Mouse (Mus musculus): ENCODE measurements around the gene Afm. TPM values are rescaled to one million over a fixed set of nuclear protein-coding genes. Genes with fewer than 3 reads are reported as not detected.

Afm gene
- polyA plus RNA-seq, 1 experiment from 2014 or later = not detected

GRCm38 (mm10) chr5:90564161-90564560 is 45.4 kb downstream of the Afm start:
- Histone ChIP-seq H3K4me3 (no peak overlapping the region), H3K27ac (no peak overlapping the region)
- 91% methylated on average over 4 of the region's 4 CpGs for WGBS

GRCm38 (mm10) chr5:90565205-90565604 is 46.5 kb downstream of the Afm start:
- no peak for DNase-seq (ENCODE audit: extremely low spot score, low spot score)
- Histone ChIP-seq H3K4me1 (peaks cover 4% of the 10 kb centered on the region; the same call in 1 of the 2 replicates), H3K27me3 (ENCODE audit: poor library complexity, severe bottlenecking) (no peaks in the 10 kb centered on the region), H3K9me3 (no peaks in the 10 kb centered on the region), H3K27ac (no peak overlapping the region), H3K4me3 (no peak overlapping the region), H3K36me3 (replicated peaks) (no peaks in the 10 kb centered on the region)
- 90% methylated on average over 6 of the region's 6 CpGs for WGBS

More at GRCm38 (mm10) chr5:90564161-90564560, 45.4 kb downstream of the Afm start:
- H3K36me3 ChIP-seq (replicated peaks) = no peaks in the 10 kb centered on the region
- H3K27me3 ChIP-seq (ENCODE audit: poor library complexity, severe bottlenecking) = no peaks in the 10 kb centered on the region
- DNase-seq (ENCODE audit: extremely low spot score, low spot score) = no peak
- no peaks in the 10 kb centered on the region for H3K9me3 ChIP-seq
- peaks cover 4% of the 10 kb centered on the region; the same call in 1 of the 2 replicates for H3K4me1 ChIP-seq

DNA sequence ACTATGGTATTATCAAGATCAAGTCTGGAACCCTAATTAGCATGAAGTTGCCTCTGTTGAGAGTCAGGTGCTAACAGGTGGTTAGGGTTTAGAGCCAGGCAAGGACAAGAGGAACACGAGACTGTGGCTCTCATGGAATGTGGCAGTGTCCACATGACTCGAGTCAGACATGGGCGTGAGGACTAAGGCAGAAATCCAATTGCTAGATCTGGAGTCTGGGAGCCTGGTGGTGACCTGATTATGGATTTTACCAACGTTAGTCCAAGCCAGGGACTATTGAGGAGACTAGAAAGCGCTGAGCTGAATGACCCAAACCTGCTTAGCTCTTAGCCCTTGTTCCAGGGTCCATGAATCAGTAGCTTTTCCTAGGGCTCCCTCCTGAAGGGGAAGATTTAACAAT is 49.1 kb downstream of the Afm start:
- H3K36me3 ChIP-seq (replicated peaks) = no peaks in the 10 kb centered on the region
- WGBS = 88% methylated on average over 5 of the region's 5 CpGs
- H3K4me1 ChIP-seq = peaks cover 7% of the 10 kb centered on the region; the same call in 1 of the 2 replicates
- H3K4me3 ChIP-seq = no peak overlapping the region
- H3K9me3 ChIP-seq = no peaks in the 10 kb centered on the region
- no peak overlapping the region for H3K27ac ChIP-seq
- no peaks in the 10 kb centered on the region for H3K27me3 ChIP-seq (ENCODE audit: poor library complexity, severe bottlenecking)
- DNase-seq (ENCODE audit: extremely low spot score, low spot score) = no peak

DNA sequence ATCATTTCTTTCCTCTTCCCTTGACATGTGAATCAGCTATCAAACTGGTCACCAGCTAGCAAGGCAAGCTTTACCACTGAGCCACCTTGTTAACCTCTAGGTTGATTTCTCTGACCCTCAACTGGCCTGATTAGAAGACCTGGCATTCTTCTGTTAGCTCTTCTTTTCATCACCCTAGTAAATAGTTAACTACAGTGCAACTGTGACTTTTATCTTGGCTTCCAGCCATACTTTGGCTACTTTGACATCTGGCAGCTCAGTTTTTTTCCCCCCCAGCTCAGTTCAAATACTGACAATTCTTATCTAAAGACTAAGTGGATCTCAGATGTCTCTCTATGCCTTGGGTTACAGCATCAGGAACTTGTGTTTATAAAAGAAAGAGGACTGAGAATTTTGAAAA is 49.6 kb downstream of the Afm start:
- no peak for DNase-seq (ENCODE audit: extremely low spot score, low spot score)
- Histone ChIP-seq H3K9me3 (no peaks in the 10 kb centered on the region), H3K4me1 (0 out of 2 replicates have a peak, but pooled peaks cover 3% of the 10 kb centered on the region), H3K27me3 (ENCODE audit: poor library complexity, severe bottlenecking) (no peaks in the 10 kb centered on the region), H3K36me3 (replicated peaks) (no peaks in the 10 kb centered on the region), H3K27ac (no peak overlapping the region), H3K4me3 (no peak overlapping the region)

GRCm38 (mm10) chr5:90571216-90571615 is 52.5 kb downstream of the Afm start:
- Histone ChIP-seq H3K4me1 (0 out of 2 replicates have a peak, but pooled peaks cover 3% of the 10 kb centered on the region), H3K36me3 (replicated peaks) (no peaks in the 10 kb centered on the region), H3K4me3 (no peak overlapping the region), H3K27me3 (ENCODE audit: poor library complexity, severe bottlenecking) (no peaks in the 10 kb centered on the region), H3K9me3 (no peaks in the 10 kb centered on the region), H3K27ac (no peak overlapping the region)
- 68% methylated on average over 3 of the region's 3 CpGs for WGBS
- no peak for DNase-seq (ENCODE audit: extremely low spot score, low spot score)

DNA sequence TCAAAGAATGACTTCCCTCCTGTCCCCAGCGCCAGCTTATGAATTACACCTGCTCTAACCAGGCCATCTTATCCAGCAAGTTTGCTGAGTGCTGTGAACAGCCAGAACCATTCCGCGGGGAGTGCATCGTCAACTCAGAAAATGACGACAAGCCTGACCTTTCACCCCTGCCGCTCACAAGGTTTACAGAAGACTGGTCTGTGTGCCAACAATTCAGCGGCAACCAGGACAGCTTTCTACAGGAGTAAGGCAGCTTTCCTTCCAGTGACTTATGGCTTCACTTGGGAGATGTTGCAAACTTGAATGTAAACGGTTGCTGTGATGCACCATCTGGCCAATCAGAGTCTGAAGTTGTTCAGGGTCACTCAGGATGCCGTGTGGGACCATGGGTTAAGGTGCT is 59.0 kb downstream of the Afm start:
- no peaks in the 10 kb centered on the region for H3K36me3 ChIP-seq (replicated peaks)
- no peaks in the 10 kb centered on the region for H3K9me3 ChIP-seq
- DNase-seq (ENCODE audit: extremely low spot score, low spot score) = no peak
- H3K4me1 ChIP-seq = no peaks in the 10 kb centered on the region
- WGBS = 92% methylated on average over 9 of the region's 9 CpGs
- H3K27ac ChIP-seq = no peak overlapping the region
- no peak overlapping the region for H3K4me3 ChIP-seq
- H3K27me3 ChIP-seq (ENCODE audit: poor library complexity, severe bottlenecking) = no peaks in the 10 kb centered on the region

- 92% methylated on average over 9 of the region's 9 CpGs for whole genome bisulfite sequencing
- no peaks in the 10 kb centered on the region for H3K4me1 ChIP-seq
- H3K36me3 ChIP-seq (replicated peaks) = no peaks in the 10 kb centered on the region
- DNase-seq (ENCODE audit: extremely low spot score, low spot score) = no peak
- H3K4me3 ChIP-seq = no peak overlapping the region
- H3K27ac ChIP-seq = no peak overlapping the region
- no peaks in the 10 kb centered on the region for H3K9me3 ChIP-seq
- no peaks in the 10 kb centered on the region for H3K27me3 ChIP-seq (ENCODE audit: poor library complexity, severe bottlenecking)
Observed at GRCm38 (mm10) chr5:90579556-90579955, 60.8 kb downstream of the Afm start.

DNA sequence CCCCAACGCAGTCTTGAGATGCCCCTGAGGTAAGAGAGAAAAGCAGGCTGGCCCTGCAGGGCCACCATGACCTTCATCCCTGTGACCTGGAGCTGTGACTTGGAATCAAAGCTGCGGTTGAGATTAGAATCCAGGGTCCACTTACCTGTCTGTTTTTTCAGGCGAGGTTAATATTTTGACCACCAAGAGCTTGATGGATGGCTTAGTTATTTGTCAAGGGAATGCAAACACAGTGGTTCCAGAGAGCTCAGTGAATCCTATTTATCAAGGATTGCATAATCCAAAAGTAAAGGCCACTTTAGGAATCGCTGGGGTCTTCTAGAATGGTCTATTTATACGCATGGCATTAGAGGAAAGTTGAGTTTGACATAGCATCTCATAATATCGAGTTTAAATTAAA is 63.4 kb downstream of the Afm start:
- H3K27ac ChIP-seq = no peak overlapping the region
- no peaks in the 10 kb centered on the region for H3K36me3 ChIP-seq (replicated peaks)
- no peaks in the 10 kb centered on the region for H3K4me1 ChIP-seq
- H3K9me3 ChIP-seq = no peaks in the 10 kb centered on the region
- WGBS = 90% methylated on average over 6 of the region's 6 CpGs
- no peaks in the 10 kb centered on the region for H3K27me3 ChIP-seq (ENCODE audit: poor library complexity, severe bottlenecking)
- H3K4me3 ChIP-seq = no peak overlapping the region
- no peak for DNase-seq (ENCODE audit: extremely low spot score, low spot score)

- H3K27ac ChIP-seq = no peak overlapping the region
Observed at GRCm38 (mm10) chr5:90584799-90585198, 66.1 kb downstream of the Afm start.

DNA sequence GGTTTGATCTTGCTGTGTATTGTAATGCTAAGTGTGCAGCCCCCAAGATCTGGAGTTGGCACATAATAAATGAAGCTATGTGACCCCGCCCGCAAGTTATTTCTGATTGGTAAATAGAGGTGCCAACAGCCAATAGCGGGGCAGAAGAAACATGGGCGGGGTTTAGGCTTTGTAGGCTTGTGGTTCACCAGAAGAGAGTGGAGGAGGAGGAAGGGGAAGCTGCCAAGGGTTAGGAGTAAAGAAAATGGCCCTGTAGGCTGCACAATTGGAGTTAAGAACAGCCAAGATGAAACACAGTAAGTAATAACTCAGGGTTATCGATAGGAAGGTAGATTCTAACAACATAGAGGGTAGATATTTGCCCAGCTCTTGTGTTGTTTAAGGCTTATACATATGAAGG is 67.8 kb downstream of the Afm start:
- no peak for DNase-seq (ENCODE audit: extremely low spot score, low spot score)
- Histone ChIP-seq H3K4me1 (no peaks in the 10 kb centered on the region), H3K36me3 (replicated peaks) (no peaks in the 10 kb centered on the region), H3K27ac (no peak overlapping the region), H3K27me3 (ENCODE audit: poor library complexity, severe bottlenecking) (peaks cover 4% of the 10 kb centered on the region; the same call in 1 of the 2 replicates), H3K4me3 (no peak overlapping the region), H3K9me3 (no peaks in the 10 kb centered on the region)
- WGBS = 80% methylated on average over 5 of the region's 5 CpGs

More at GRCm38 (mm10) chr5:90584799-90585198, 66.1 kb downstream of the Afm start:
- 85% methylated on average over 7 of the region's 7 CpGs for WGBS
- no peaks in the 10 kb centered on the region for H3K36me3 ChIP-seq (replicated peaks)
- no peaks in the 10 kb centered on the region for H3K9me3 ChIP-seq
- no peak overlapping the region for H3K4me3 ChIP-seq
- H3K27me3 ChIP-seq (ENCODE audit: poor library complexity, severe bottlenecking) = peaks cover 4% of the 10 kb centered on the region; the same call in 1 of the 2 replicates
- no peak for DNase-seq (ENCODE audit: extremely low spot score, low spot score)
- H3K4me1 ChIP-seq = no peaks in the 10 kb centered on the region

- Histone ChIP-seq H3K4me3 (no peak overlapping the region), H3K36me3 (replicated peaks) (no peaks in the 10 kb centered on the region), H3K27me3 (ENCODE audit: poor library complexity, severe bottlenecking) (peaks cover 4% of the 10 kb centered on the region; the same call in 1 of the 2 replicates), H3K4me1 (no peaks in the 10 kb centered on the region), H3K9me3 (no peaks in the 10 kb centered on the region), H3K27ac (no peak overlapping the region)
- WGBS = 92% methylated on average over 5 of the region's 5 CpGs
- no peak for DNase-seq (ENCODE audit: extremely low spot score, low spot score)
Observed at GRCm38 (mm10) chr5:90588104-90588503, 69.4 kb downstream of the Afm start.

DNA sequence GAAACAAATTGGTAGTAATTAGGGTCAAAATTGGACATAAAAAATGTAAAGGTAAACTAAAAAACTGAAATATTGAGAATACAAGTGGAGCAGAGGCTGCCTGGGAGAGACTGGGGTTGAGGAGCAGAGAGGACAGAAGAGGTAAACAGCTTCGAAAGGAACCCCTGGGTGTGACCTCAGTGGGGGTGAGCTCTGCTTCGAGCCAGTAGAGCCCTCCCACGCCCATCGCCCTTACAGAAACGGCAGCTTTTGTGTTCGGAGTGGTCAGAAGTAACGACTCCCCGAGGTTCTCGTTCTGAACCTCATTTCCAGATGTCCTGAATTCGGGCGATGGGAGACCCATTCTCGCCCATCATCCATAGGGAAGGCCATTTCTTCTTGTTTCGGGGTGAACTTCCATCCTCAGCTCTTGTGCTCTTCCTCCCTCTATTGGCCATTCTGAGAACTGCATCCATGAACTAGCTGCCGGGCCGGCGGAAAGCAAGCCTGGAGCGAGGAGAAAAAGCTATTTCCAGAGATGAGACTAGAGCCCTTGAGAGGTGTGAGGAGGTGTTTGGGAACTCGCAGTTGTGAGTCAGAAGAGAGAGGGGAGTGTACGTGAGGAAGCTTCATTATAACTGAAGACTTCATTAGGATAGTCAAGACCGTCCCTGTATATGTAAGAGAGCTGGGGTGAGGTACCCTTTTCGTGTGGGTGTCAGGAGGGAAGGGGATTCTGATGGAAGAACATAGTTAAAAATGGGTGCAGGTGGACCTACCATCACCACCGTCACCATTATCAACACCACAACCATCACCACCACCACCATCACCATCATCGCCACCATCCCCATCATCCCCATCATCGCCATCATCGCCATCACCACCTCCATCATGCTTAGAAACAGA is 70.2 kb downstream of the Afm start:
- DNase-seq (ENCODE audit: extremely low spot score, low spot score) = peak; percentile 62
- WGBS = 24% methylated on average over 25 of the region's 25 CpGs
- H3K4me1 ChIP-seq = no peaks in the 10 kb centered on the region
- no peak overlapping the region for H3K27ac ChIP-seq
- H3K9me3 ChIP-seq = no peaks in the 10 kb centered on the region
- H3K4me3 ChIP-seq = peak overlapping the region; percentile 47
- H3K36me3 ChIP-seq (replicated peaks) = no peaks in the 10 kb centered on the region
- peaks cover 4% of the 10 kb centered on the region; the same call in 1 of the 2 replicates for H3K27me3 ChIP-seq (ENCODE audit: poor library complexity, severe bottlenecking)

- Histone ChIP-seq H3K4me3 (no peak overlapping the region), H3K9me3 (no peaks in the 10 kb centered on the region), H3K27me3 (ENCODE audit: poor library complexity, severe bottlenecking) (peaks cover 4% of the 10 kb centered on the region; the same call in 1 of the 2 replicates), H3K36me3 (replicated peaks) (no peaks in the 10 kb centered on the region), H3K27ac (no peak overlapping the region), H3K4me1 (no peaks in the 10 kb centered on the region)
- 88% methylated on average over 10 of the region's 10 CpGs for WGBS
- DNase-seq (ENCODE audit: extremely low spot score, low spot score) = no peak
Observed at GRCm38 (mm10) chr5:90590676-90591075, 71.9 kb downstream of the Afm start.
